Mouse (Mus musculus) splenic B cell, adult 2 months (primary cell): Measurements from ENCODE around the gene Insr.
"Not testable (repeated sequence)": the region's sequence is repeated elsewhere in the genome, so short reads cannot be mapped to it uniquely, and the experiment has no call there.

Source experiments
- DNase-seq: peaks from one replicate; pipeline ENCODE4 v3.0.0-alpha.2; 2011; ENCODE audit warnings: low read depth, low spot score
- H3K27me3 ChIP-seq: 2 replicates; pipeline ENCODE4 v1.6.1; 2012; ENCODE audit warnings: mild to moderate bottlenecking, low read length, moderate library complexity, mixed read lengths; ENCODE audit not compliant: control insufficient read depth, poor library complexity, insufficient read depth, severe bottlenecking
- H3K36me3 ChIP-seq: 2 replicates; pipeline ENCODE4 v1.6.1; 2012; ENCODE audit warnings: mild to moderate bottlenecking, low read length, moderate library complexity, mixed read lengths; ENCODE audit not compliant: control insufficient read depth, poor library complexity, insufficient read depth, severe bottlenecking

Insr gene

DNA sequence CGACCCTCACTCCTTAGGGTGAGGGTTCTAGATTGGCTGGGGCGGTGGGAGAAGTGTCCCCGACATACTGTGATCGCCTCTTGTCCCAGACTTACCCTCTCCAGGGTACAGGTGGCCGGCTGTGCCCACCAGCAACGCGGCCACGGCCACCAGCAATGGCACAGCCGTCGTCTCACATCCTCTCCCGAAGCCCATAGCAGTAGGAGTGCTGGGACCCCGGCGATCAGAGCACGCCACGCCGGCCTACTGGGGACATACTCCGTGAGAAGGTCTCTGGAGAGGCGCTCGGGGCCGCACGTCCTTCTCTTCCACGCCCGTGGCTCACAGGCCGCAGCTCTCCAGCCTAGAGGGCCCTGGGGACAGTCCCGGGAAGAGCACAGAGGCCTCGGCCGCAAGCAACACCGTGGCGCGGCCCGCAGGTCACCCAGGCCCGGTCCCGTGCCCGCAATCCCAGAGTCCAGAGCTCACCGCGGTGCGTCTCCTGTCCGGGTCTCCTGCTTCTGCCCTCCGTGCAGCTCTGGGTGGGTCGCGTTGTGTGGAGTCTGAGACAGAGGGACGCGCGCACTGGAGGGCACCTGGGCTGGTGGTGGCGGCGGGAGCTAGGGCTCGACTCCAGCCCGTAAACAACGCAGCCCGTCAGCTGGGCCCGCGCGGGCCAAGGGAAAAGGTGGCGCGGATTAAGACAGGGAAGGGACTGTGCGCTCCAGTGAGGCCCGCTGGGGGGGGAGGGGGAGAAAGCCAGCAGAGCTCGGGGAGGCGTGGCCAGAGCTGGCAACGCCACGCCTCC lies at the start of gene Insr:
Gene Insr (minus strand): TSS at position 684 of the 787 bp plus-strand sequence.
- Histone ChIP-seq H3K36me3 (0 out of 2 replicates have a peak, but pooled peaks cover 1% of the 10 kb centered on the region), H3K27me3 (no peaks in the 10 kb centered on the region)
- peak; percentile 93 for DNase-seq

DNA sequence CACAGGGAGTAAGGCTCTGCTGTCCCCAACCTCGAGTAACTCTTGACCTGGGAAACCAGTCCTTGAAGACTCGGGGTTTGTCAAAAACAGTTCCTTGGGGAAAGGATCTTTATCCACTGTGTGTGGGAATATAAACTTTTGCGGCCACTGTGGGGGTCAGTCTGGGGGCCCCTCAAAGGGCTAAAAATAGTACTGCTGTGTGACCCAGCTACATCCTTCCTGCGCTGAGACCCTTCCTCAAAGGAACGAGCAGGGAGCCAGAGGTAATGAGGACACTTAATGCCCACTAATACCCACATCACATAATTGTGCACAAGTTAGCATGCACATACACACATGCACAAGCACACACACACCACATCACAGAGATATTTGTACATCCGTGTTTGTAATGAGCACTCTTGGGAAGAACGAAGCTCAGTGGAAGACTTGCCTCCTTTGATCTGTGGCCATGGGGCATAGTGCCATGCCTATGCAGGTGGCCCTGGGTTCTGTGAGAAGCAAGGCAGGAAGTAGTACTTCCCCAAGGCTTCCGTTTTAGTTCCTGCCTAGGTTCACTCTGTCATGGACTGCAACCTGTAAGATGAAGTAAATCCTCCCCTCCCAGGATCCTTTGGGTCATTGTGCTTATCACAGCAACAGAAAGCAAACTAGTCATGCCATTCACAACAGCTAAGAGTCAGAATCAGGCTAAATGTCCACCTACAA lies 48.3 kb upstream of the Insr start:
- DNase-seq = peak; percentile 63
- Histone ChIP-seq H3K36me3 (no peaks in the 10 kb centered on the region), H3K27me3 (no peaks in the 10 kb centered on the region)

DNA sequence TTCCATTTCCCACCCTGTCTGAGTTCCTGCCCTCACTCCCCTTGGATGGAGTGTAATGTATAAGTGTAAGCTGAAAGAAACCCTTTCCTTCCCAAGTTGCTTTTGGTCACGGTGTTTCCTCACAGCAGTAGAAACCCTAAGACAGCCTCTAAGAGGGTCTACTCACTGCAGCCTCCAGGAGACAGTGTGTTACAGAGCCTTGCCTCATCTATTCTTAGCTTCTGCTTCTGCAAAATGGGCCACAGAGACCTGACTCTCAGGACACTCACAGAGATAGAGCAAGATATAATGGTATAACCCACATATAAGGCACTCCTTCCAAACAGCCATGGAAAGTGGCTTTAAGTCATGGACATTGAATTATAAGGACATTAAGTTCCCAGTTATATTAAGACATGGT lies 47.6 kb upstream of the Insr start:
- no peaks in the 10 kb centered on the region for H3K27me3 ChIP-seq
- DNase-seq = no peak
- no peaks in the 10 kb centered on the region for H3K36me3 ChIP-seq

DNA sequence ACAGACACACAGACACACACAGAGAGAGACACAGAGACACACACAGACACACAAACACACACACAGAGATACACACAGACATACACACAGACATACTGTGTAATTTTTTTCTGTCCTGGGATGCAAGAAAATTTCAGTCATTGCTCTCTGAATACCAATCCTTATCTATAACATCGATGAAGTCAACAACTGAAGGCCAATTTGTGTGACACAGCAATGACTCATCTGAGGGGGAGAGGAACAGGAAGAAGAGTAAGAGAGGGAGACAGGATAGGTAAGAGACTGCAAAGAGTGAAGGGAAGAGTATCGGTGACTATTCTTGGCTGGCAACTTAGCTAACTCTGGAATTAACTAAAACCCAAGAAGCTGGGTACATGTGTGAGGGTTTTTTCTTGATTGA lies 44.8 kb upstream of the Insr start:
- DNase-seq = no peak
- Histone ChIP-seq H3K27me3 (no peaks in the 10 kb centered on the region), H3K36me3 (no peaks in the 10 kb centered on the region)

DNA sequence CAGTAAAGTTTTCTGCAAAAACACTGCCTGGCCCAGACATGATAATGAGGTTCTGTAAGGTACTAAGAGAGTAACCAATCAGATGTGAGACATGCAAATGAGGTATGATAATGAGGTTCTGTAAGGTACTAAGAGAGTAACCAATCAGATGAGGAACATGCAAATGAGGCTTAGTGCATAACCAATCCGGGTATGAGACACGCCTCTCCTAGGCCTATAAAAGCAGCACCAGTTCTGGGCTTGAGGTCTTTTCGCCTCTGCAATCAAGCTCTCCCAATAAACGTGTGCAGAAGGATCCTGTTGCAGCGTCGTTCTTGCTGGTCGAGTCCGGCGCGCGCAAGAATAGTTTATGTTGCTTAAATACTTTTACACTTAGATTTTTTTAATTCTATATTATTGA lies 39.9 kb upstream of the Insr start:
- H3K36me3 ChIP-seq, DNase-seq, H3K27me3 ChIP-seq: not testable (repeated sequence)

DNA sequence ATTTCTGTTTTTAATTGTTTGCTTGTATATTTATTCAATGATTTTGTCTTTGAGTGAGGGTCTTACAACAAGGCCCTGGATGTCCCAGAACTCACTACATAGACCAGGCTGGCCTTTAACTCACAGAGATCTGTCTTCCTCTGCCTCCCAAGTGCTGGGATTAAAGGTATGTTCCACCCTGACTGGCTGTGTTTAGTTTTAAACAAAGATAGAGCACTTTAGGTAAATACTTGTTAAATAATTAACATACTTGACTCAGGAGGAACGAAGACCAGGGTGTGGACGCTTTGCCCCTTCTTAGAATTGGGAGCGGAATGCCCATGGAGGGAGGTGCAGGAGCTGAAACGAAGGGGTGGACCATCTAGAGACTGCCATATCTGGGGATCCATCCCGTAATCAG lies 37.2 kb upstream of the Insr start:
- Histone ChIP-seq H3K36me3 (no peaks in the 10 kb centered on the region), H3K27me3 (no peaks in the 10 kb centered on the region)
- no peak for DNase-seq

DNA sequence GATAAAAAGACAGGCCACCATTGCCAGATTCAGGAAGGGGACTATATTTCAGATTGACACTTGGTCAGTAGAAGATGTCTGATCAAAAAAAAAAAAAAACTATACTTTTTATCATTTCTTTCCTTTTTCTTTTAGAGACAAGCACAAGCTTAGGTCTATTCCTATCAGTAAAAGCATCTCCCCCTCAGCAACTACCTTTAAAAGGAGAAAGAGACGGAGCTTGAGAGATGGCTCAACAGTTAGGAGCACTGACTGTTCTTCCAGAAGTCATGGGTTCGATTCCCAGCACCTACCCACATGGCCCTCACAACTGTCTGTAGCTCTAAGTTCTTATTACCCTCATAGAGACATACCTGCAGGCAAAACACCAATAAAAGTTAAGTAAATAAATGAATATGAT lies 34.9 kb upstream of the Insr start:
- H3K36me3 ChIP-seq = no peaks in the 10 kb centered on the region

DNA sequence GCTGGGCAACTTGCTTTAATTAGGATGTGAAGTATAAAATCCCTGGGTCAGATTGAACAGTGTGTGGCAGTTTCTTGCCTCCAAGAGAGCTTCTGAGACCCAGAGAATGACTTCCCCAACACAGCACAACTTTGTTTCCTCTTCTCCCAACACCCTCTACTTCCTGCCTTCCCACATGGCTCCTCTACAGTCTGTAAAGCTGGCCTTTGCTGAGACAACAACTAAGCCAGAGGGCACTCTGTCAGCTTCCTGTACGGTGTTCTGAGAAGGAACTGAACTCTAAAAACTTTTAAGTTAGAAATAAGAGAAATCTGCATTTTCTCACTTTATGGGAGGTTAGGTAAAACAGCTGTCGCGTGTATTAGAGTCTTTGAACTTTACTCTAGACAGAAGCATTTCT lies 34.4 kb upstream of the Insr start:
- DNase-seq = no peak
- Histone ChIP-seq H3K36me3 (no peaks in the 10 kb centered on the region), H3K27me3 (no peaks in the 10 kb centered on the region)

More for the DNA sequence above, 34.9 kb upstream of the Insr start:
- no peaks in the 10 kb centered on the region for H3K27me3 ChIP-seq
- no peak for DNase-seq

DNA sequence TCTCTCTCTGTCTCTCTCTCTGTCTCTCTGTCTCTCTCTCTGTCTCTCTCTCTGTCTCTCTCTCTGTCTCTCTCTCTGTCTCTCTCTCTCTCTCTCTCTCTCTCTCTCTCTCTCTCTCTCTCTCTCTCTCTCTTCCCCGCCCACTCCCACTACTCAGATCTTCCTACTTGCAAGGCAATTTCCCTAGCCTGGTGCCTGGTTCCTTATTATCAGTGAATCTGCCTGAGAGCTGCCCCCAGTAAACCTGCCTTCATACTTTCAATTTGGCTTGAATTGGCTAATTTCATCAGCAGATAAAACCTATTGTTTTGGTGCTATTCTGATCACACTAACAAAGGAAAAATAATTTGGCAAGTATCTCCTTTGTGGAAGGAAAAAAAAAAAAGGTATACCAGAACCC lies 34.0 kb upstream of the Insr start:
- not testable (repeated sequence) for H3K27me3 ChIP-seq, H3K36me3 ChIP-seq, DNase-seq

DNA sequence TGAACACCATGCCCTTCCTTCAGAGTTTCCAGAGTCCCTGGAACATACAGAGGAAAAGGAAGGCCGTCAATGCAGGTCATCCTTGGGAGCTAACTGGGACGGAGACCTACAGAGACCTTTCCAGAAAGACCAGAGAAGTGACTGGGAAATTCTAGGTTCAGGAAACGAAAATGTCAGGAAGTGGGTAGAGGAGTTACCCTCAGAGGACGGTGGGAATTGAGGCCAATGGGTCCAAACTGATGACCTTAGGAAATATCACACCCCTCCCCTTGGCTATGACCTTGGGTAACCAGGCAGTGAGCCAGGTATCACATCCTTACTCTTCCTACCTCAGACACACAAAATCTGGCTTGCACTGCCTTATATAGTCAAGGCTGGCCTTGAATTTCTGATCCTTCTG lies 32.1 kb upstream of the Insr start:
- Histone ChIP-seq H3K27me3 (no peaks in the 10 kb centered on the region), H3K36me3 (no peaks in the 10 kb centered on the region)
- no peak for DNase-seq

DNA sequence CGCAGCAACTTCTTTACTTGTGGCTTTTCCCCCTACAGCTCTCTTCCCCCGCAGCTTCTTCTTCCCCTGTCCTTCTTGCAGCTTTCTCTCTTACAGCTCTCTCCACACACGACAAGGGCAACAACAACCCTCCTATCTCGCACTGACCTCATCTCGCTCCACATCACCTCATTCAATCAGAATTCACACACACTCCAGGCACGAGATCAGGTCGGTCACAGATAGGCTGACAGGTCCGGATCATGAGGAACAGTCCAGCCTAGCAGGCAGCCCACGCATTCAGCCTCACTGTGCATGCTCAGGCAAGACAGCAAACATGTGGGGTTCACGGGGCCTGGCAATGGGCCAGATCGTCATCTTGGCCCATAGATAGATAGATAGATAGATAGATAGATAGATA lies 30.2 kb upstream of the Insr start:
- Histone ChIP-seq H3K27me3 (no peaks in the 10 kb centered on the region), H3K36me3 (no peaks in the 10 kb centered on the region)
- no peak for DNase-seq

DNA sequence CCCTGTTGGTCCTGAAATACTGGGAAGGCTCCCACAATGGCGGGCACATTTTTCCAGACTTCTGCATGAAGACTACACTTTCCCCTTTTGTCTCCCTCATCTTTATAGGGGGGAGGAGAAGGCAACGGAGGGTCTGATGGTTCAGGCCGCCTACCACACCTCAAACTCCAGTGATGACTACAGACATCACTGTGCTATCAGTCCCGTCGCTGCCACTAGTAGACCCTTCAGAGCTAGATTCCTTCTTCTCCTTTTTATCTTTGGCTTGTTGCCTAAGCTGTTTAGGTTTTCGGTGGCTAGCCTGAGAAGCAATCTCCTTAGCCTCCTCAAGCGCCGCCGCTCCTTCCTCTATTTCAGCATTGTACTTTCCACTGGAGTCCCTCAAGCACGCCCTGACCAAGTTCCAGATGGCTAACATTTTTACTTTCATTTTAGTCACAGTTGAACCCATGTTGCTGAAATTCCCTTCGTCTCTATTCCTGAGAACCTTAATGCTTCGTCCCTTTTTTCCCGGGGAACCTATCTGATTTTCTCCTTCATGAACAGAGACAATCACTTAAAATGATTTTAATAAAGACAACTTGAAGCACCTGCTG lies 28.9 kb upstream of the Insr start:
- H3K36me3 ChIP-seq = not testable (repeated sequence)
- peak; percentile 33 for DNase-seq

DNA sequence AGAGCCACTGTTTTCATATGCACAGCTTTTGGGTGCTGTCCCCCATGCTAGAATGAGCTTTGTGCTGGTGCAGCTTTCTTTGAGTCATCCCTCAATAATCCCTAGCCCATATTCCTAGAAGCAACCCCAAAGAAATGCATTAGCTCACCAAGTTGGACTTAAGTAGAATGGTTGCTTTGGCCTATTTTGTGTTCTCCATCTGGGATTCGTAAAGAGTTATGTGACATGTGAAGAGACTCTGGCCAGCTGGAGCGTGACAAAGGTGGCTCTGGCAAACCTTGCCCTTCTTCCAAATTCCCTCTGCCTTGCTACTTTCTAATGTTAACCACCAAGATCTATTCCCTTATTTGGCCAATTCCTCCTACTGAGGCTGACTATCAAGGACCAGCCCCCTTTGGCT lies 22.7 kb upstream of the Insr start:
- no peaks in the 10 kb centered on the region for H3K36me3 ChIP-seq
- H3K27me3 ChIP-seq = no peaks in the 10 kb centered on the region
- no peak for DNase-seq

More for the DNA sequence above, 28.9 kb upstream of the Insr start:
- H3K27me3 ChIP-seq = not testable (repeated sequence)

DNA sequence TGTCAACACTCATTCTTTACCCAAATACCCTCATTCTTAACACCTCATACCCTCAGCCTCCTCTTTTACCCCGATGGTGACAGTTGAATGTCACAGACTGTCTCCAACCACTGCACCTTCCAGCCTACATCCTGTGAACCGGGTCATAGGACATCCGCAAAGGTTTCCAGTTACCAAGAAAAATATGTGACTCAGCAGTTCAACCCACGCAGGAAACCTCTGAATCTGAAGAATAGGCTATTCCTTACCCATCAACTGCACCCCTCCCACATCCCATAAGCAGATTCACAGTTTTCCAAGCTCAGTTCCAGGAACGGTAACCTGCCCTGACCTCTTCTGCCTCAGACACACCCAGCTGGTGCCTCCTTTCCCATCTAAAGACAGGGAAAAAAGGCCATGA lies 19.9 kb upstream of the Insr start:
- DNase-seq = no peak
- no peaks in the 10 kb centered on the region for H3K27me3 ChIP-seq
- no peaks in the 10 kb centered on the region for H3K36me3 ChIP-seq

DNA sequence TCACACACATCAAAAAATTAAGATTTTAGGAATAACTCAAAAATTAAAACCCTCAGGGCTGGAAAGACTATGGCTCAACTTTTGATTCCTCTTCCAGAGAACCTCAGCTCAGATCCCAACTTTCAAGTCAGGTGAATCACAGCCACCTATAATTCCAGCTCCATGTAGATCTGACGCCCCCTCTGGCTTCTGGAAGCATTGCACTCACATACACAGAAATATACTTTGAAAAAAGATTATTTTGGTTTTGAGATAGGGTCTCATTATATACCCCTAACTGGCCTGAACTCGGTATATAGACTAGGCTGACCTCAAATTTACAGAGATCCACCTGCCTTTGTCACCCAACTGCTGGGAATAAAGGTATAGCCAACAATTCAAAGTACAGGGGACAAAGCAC lies 6.4 kb upstream of the Insr start:
- Histone ChIP-seq H3K27me3 (no peaks in the 10 kb centered on the region), H3K36me3 (no peaks in the 10 kb centered on the region)
- no peak for DNase-seq
